Mouse (Mus musculus) bone marrow macrophage, adult 2 months (primary cell): ENCODE results near the gene Slc7a7.

ENCODE experiments used
- CTCF ChIP-seq: IDR thresholded peaks from 2 replicates; pipeline ENCODE4 v1.5.1; 2012; ENCODE audit warnings: low read depth, mild to moderate bottlenecking, low read length, moderate library complexity
- POLR2A ChIP-seq: IDR thresholded peaks from 2 replicates; pipeline ENCODE4 v1.6.1; 2012; ENCODE audit warnings: mild to moderate bottlenecking, low read depth, low read length, borderline replicate concordance

DNA sequence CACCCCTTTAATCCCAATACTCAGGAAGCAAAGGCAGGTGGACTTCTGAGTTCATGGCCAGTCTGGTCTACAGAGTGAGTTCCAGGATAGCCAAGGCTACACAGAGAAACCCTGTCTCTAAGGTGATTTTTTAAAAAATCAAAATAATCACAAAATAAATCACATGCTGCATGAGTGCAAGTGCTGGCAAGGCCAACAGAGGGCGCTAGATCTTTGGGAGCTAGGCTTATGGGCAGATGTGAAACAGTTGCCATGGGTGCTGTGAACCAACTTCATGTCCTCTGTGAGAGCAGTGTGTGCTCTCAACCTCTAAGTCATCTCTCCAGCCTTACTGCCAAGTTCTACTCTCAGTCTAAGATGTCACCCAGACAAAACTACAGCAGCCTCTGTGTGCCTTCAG is 63.2 kb downstream of the Slc7a7 start:
- no peak for TF ChIP-seq CTCF
- TF ChIP-seq POLR2A: no peak
